Comparison of ENCODE assay signal across 16 mouse cellular contexts in genomic region chr11:28477088-28477487, GRCm38 (mm10).
"Had no signal": no experiment of that assay in that cellular context is flagged by ENCODE, and none has a peak within 500 bp of the region (broad histone marks: within the 10 kb centered on the region; RNA-seq: fewer than 3 reads in every experiment).

No protein-coding gene starts in this region.

- H3K4me2 ChIP-seq: lung, embryonic 14.5 days; neural tube, embryonic 13.5 days; neural tube, embryonic 15.5 days; stomach, embryonic 15.5 days had no signal

- DNase-seq: lung, adult 18-20 months; lung, embryonic 14.5 days; lung, postnatal 10 days; lung, postnatal 4 days; retina, postnatal 1 day; right cerebral cortex, postnatal 14 days; thymus, adult 2 months; thymus, postnatal 25 days; thymus, postnatal 4 days had no signal

- H3K9ac ChIP-seq: liver, embryonic 14.5 days; lung, embryonic 14.5 days; neural tube, embryonic 13.5 days; neural tube, embryonic 15.5 days; stomach, embryonic 15.5 days had no signal

- H3K4me1 ChIP-seq: midbrain, embryonic 10.5 days; neural tube, embryonic 13.5 days; neural tube, embryonic 15.5 days; stomach, embryonic 15.5 days had no signal

- H3K27ac ChIP-seq: liver, embryonic 14.5 days; midbrain, embryonic 10.5 days; neural tube, embryonic 13.5 days; neural tube, embryonic 15.5 days; stomach, embryonic 15.5 days; stomach, postnatal 0 days had no signal

- H3K9me3 ChIP-seq: midbrain, embryonic 10.5 days; neural tube, embryonic 13.5 days; neural tube, embryonic 15.5 days; stomach, embryonic 15.5 days had no signal

- H3K27me3 ChIP-seq: neural tube, embryonic 13.5 days; neural tube, embryonic 15.5 days; stomach, embryonic 15.5 days had no signal

- H3K4me3 ChIP-seq: midbrain, embryonic 10.5 days; myocyte; neural tube, embryonic 13.5 days; neural tube, embryonic 15.5 days; stomach, embryonic 15.5 days had no signal

- H3K36me3 ChIP-seq: midbrain, embryonic 10.5 days; neural tube, embryonic 13.5 days; neural tube, embryonic 15.5 days; stomach, embryonic 15.5 days had no signal
